Mouse (Mus musculus): ENCODE measurements at regions not wholly inside any gene's neighbourhood (a gene's known extent, or its start where the extent isn't known, plus 50 kb on each side); places are given as distances from the start of the nearest gene placed in this dataset.

- DNase-seq: no peak
Observed at GRCm38 (mm10) chr10:17288231-17288630, 434.8 kb upstream of the Cited2 start.

- no peak for DNase-seq
Observed at GRCm38 (mm10) chr10:17292331-17292730, 430.7 kb upstream of the Cited2 start.

- no peak for DNase-seq
Observed at GRCm38 (mm10) chr10:17294440-17294839, 428.6 kb upstream of the Cited2 start.

- DNase-seq: no peak
Observed at GRCm38 (mm10) chr10:17295157-17295556, 427.9 kb upstream of the Cited2 start.

GRCm38 (mm10) chr10:17299600-17299999 lies 423.4 kb upstream of the Cited2 start:
- no peak for DNase-seq

- no peak for DNase-seq
Observed at GRCm38 (mm10) chr10:17326724-17327123, 396.3 kb upstream of the Cited2 start.

GRCm38 (mm10) chr10:17330904-17331606 lies 392.0 kb upstream of the Cited2 start:
- DNase-seq: peak; percentile 34

- peak; percentile 55 for DNase-seq
Observed at GRCm38 (mm10) chr10:17331607-17332008, 391.4 kb upstream of the Cited2 start.

- DNase-seq: peak; percentile 40
Observed at GRCm38 (mm10) chr10:17332025-17332767, 390.8 kb upstream of the Cited2 start.

- DNase-seq: no peak
Observed at GRCm38 (mm10) chr10:17332986-17333385, 390.0 kb upstream of the Cited2 start.

- DNase-seq: no peak
Observed at GRCm38 (mm10) chr10:17333676-17334075, 389.3 kb upstream of the Cited2 start.

- no peak for DNase-seq
Observed at GRCm38 (mm10) chr10:17337217-17337616, 385.8 kb upstream of the Cited2 start.

GRCm38 (mm10) chr10:17343829-17344228 lies 379.2 kb upstream of the Cited2 start:
- no peak for DNase-seq

GRCm38 (mm10) chr10:17352202-17352994 lies 370.6 kb upstream of the Cited2 start:
- DNase-seq: no peak

GRCm38 (mm10) chr10:17355476-17355875 lies 367.5 kb upstream of the Cited2 start:
- no peak for DNase-seq

GRCm38 (mm10) chr10:17356041-17356440 lies 367.0 kb upstream of the Cited2 start:
- DNase-seq: no peak

- DNase-seq: no peak
Observed at GRCm38 (mm10) chr10:17362643-17363042, 360.4 kb upstream of the Cited2 start.

GRCm38 (mm10) chr10:17366042-17366740 lies 356.8 kb upstream of the Cited2 start:
- DNase-seq: no peak

GRCm38 (mm10) chr10:17367026-17367425 lies 356.0 kb upstream of the Cited2 start:
- DNase-seq: peak; percentile 12

GRCm38 (mm10) chr10:17367430-17367829 lies 355.6 kb upstream of the Cited2 start:
- DNase-seq: no peak

- no peak for DNase-seq
Observed at GRCm38 (mm10) chr10:17368636-17369035, 354.4 kb upstream of the Cited2 start.

GRCm38 (mm10) chr10:17372905-17373304 lies 350.1 kb upstream of the Cited2 start:
- no peak for DNase-seq

GRCm38 (mm10) chr10:17374047-17374446 lies 349.0 kb upstream of the Cited2 start:
- no peak for DNase-seq
